Mouse (Mus musculus): ENCODE measurements at regions not wholly inside any gene's neighbourhood (a gene's known extent, or its start where the extent isn't known, plus 50 kb on each side); places are given as distances from the start of the nearest gene placed in this dataset.
A peak's percentile ranks its signal among the peaks of the same experiment; 100 is the strongest.

DNA sequence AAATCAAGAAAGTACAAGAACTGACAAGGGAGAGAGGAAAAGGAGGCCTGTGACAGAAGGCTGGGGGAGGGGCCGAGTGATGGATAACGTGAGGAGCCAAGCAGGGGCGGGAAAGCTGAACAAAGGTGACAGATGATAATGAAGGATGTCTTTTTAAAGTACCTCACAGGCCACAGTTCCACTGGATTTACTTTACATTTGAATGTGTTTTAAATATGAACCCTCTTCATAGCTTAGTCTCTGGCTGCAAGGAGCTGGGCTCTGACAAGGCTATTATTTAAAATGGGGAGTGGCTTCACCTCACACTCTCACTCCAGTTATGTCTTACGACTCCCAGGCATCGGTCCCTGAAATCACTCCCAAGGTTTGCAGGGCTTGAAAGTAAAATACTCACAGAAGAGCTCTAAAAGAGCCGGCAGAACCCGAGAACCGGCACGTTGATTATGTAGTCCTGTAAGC lies 190.6 kb upstream of the Dnajc24 start:
- H3K27ac ChIP-seq (replicated peaks), result no peak overlapping the region
- peak overlapping the region; percentile 37 for H3K4me3 ChIP-seq (replicated peaks)
- ATAC-seq (ENCODE audit: low FRiP score), result peak; percentile 48; the same call in 1 of the 2 replicates
- 1% methylated on average over 9 of the region's 9 CpGs for WGBS
- 0 out of 2 replicates have a peak, but pooled peaks cover 10% of the 10 kb centered on the region for H3K27me3 ChIP-seq (replicated peaks)
- H3K9ac ChIP-seq (replicated peaks), result peak overlapping the region; percentile 34
- H3K9me3 ChIP-seq (replicated peaks), result no peaks in the 10 kb centered on the region
- peak overlapping the region; percentile 71 for H3K4me2 ChIP-seq
- peaks cover 18% of the 10 kb centered on the region for H3K4me1 ChIP-seq
- no peaks in the 10 kb centered on the region for H3K36me3 ChIP-seq

- H3K27me3 ChIP-seq (replicated peaks), result 0 out of 2 replicates have a peak, but pooled peaks cover 8% of the 10 kb centered on the region
- no peak overlapping the region for H3K4me3 ChIP-seq (replicated peaks)
- H3K4me1 ChIP-seq, result peaks cover 18% of the 10 kb centered on the region
- ATAC-seq (ENCODE audit: low FRiP score), result no peak
- no peak overlapping the region for H3K4me2 ChIP-seq
- WGBS, result 13% methylated on average over 11 of the region's 11 CpGs
- no peak overlapping the region for H3K27ac ChIP-seq (replicated peaks)
- H3K9me3 ChIP-seq (replicated peaks), result no peaks in the 10 kb centered on the region
- H3K9ac ChIP-seq (replicated peaks), result no peak overlapping the region
- H3K36me3 ChIP-seq, result no peaks in the 10 kb centered on the region
These were observed 187.4 kb upstream of the Dnajc24 start for GRCm38 (mm10) chr2:106190579-106191322.

DNA sequence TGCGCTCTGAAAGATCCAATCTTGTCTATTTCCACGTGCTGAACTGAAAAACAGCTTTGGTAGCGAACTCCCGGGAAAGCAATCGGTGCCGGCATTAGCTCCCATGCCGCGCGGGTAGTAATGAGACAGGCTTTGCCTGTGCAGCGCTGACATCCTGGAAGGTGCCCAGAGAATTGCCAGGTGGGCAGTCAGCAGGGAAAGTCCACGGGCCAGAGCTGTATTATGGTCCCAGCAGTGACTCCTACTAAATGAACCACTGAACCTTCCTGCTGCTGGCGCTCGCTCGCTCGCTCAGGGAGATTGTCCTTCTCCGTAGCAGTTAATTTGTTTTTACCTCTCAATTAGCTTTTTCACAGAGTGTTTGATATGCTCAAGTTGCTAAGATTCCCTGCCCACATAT lies 180.3 kb upstream of the Dnajc24 start:
- H3K36me3 ChIP-seq, result no peaks in the 10 kb centered on the region
- H3K4me1 ChIP-seq, result peaks cover 9% of the 10 kb centered on the region; the same call in 1 of the 2 replicates
- peak overlapping the region; percentile 20 for H3K4me3 ChIP-seq (replicated peaks)
- WGBS, result 44% methylated on average over 16 of the region's 16 CpGs
- no peak overlapping the region for H3K9ac ChIP-seq (replicated peaks)
- ATAC-seq (ENCODE audit: low FRiP score), result peak; percentile 74
- peak overlapping the region; percentile 51 for H3K4me2 ChIP-seq
- H3K27ac ChIP-seq (replicated peaks), result 0 out of 2 replicates have a peak overlapping the region, but pooled peaks have one; percentile 33
- no peaks in the 10 kb centered on the region for H3K9me3 ChIP-seq (replicated peaks)
- H3K27me3 ChIP-seq (replicated peaks), result no peaks in the 10 kb centered on the region; the same call in 1 of the 2 replicates

DNA sequence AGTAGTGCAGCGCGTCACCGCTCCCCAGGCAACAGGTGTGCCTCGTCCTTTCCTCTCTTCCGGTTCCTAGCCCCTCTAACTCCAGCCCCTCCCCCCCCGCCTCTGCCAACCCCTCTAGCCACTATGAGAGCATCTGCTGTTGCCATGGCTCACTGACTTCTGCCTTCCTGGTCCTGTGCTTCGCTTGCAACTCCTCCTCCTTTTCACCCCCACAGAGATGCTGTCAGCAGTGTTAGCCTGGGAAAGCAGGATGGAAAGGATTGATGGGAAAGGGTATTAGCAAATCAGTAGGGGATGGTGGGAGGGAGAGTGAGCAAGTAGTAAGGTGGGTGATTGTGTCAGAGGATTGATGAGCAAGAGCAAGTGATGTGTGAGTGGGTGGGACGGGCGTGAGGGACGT lies 178.7 kb upstream of the Dnajc24 start:
- Histone ChIP-seq H3K9ac (replicated peaks) (no peak overlapping the region), H3K4me3 (replicated peaks) (no peak overlapping the region), H3K4me2 (peak overlapping the region; percentile 48), H3K9me3 (replicated peaks) (no peaks in the 10 kb centered on the region), H3K27me3 (replicated peaks) (no peaks in the 10 kb centered on the region; the same call in 1 of the 2 replicates), H3K27ac (replicated peaks) (no peak overlapping the region), H3K36me3 (no peaks in the 10 kb centered on the region), H3K4me1 (peaks cover 9% of the 10 kb centered on the region; the same call in 1 of the 2 replicates)
- 7% methylated on average over 9 of the region's 10 CpGs for WGBS
- peak; percentile 69 for ATAC-seq (ENCODE audit: low FRiP score)

- Histone ChIP-seq H3K27me3 (replicated peaks) (no peaks in the 10 kb centered on the region), H3K9ac (replicated peaks) (no peak overlapping the region), H3K36me3 (no peaks in the 10 kb centered on the region), H3K4me3 (replicated peaks) (no peak overlapping the region), H3K27ac (replicated peaks) (no peak overlapping the region), H3K9me3 (replicated peaks) (no peaks in the 10 kb centered on the region), H3K4me2 (no peak overlapping the region), H3K4me1 (no peaks in the 10 kb centered on the region)
- ATAC-seq (ENCODE audit: low FRiP score), result no peak
- 33% methylated on average over 4 of the region's 4 CpGs for WGBS
These were observed 159.3 kb upstream of the Dnajc24 start for GRCm38 (mm10) chr2:106162681-106163080.

GRCm38 (mm10) chr2:106161877-106162276 lies 158.5 kb upstream of the Dnajc24 start:
- H3K27me3 ChIP-seq (replicated peaks), result no peaks in the 10 kb centered on the region

DNA sequence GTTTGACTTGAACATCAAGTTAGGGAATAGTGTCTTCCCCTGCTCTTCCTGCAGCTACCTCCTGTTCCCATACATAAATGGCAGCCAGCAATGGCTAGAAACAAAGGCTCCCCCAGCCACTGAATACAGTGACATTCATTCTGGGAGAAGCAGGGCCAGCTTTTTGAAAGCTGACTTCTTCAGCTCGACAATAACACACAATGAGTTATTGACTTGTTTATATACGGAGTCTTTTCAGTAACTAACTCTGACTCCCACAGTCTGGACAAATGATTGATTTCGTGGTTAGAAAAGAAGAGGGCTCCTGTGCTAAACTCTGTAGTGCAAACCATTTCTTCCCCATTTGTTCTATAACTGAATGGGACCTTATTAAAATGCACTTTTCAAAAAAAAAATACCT lies 146.4 kb upstream of the Dnajc24 start:
- Histone ChIP-seq H3K27ac (replicated peaks) (no peak overlapping the region), H3K9me3 (replicated peaks) (no peaks in the 10 kb centered on the region), H3K9ac (replicated peaks) (no peak overlapping the region), H3K4me3 (replicated peaks) (no peak overlapping the region), H3K4me2 (no peak overlapping the region), H3K27me3 (replicated peaks) (no peaks in the 10 kb centered on the region), H3K36me3 (no peaks in the 10 kb centered on the region), H3K4me1 (no peaks in the 10 kb centered on the region)
- WGBS, result 8% methylated on average over 3 of the region's 3 CpGs
- no peak for ATAC-seq (ENCODE audit: low FRiP score)

More at GRCm38 (mm10) chr2:106161877-106162276, 158.5 kb upstream of the Dnajc24 start:
- no peak for ATAC-seq (ENCODE audit: low FRiP score)
- H3K9ac ChIP-seq (replicated peaks), result no peak overlapping the region
- H3K36me3 ChIP-seq, result no peaks in the 10 kb centered on the region
- 22% methylated on average over 5 of the region's 5 CpGs for WGBS
- no peak overlapping the region for H3K4me3 ChIP-seq (replicated peaks)
- no peaks in the 10 kb centered on the region for H3K9me3 ChIP-seq (replicated peaks)
- no peak overlapping the region for H3K27ac ChIP-seq (replicated peaks)
- no peaks in the 10 kb centered on the region for H3K4me1 ChIP-seq
- H3K4me2 ChIP-seq, result no peak overlapping the region

DNA sequence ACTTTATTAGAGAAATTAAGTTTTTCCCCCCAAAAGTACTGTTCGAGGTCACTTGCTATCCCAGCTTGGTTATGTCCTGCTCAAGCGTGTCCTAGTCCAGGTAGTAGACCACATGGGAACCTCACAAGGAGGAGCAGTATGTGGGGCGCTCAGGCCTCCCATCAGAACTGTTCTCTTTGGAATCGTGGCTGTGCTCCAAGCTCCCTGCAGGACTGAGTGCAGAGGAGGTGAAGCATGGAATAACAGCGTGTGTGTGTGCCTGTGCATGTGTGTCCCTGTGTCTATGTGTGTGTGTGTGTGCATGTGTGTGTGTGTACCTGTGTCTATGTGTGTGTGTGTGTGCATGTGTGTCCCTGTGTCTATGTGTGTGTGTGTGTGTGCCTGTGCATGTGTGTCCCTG lies 137.6 kb upstream of the Dnajc24 start:
- Histone ChIP-seq H3K4me1 (no peaks in the 10 kb centered on the region), H3K27me3 (replicated peaks) (no peaks in the 10 kb centered on the region), H3K9ac (replicated peaks) (no peak overlapping the region), H3K9me3 (replicated peaks) (no peaks in the 10 kb centered on the region), H3K4me3 (replicated peaks) (no peak overlapping the region), H3K36me3 (no peaks in the 10 kb centered on the region), H3K27ac (replicated peaks) (no peak overlapping the region), H3K4me2 (no peak overlapping the region)
- WGBS, result 86% methylated on average over 5 of the region's 5 CpGs
- ATAC-seq (ENCODE audit: low FRiP score), result no peak

DNA sequence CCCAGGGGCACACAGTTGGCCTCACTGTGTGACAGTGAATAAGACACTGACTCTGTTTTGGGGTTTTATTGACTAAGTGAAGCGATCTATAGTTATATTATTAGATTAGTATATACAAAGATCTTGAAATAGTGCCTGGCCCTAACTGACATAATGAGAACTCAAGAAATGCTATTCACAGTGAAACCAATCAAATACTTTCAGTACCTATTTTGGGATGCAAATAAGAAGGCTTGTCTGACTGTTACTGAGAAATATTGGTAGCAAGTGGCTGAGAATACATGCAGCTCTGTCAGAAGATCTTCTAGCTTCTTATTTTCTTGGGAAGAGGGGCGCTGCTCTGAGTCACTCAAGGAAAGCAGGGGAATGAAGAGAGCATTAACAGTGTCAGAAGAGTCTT lies 97.7 kb upstream of the Dnajc24 start:
- H3K9me3 ChIP-seq (replicated peaks), result no peaks in the 10 kb centered on the region
- WGBS, result 98% methylated on average over 2 of the region's 2 CpGs
- no peak overlapping the region for H3K9ac ChIP-seq (replicated peaks)
- no peaks in the 10 kb centered on the region for H3K4me1 ChIP-seq
- no peak overlapping the region for H3K4me3 ChIP-seq (replicated peaks)
- H3K36me3 ChIP-seq, result no peaks in the 10 kb centered on the region
- H3K27ac ChIP-seq (replicated peaks), result no peak overlapping the region
- H3K27me3 ChIP-seq (replicated peaks), result no peaks in the 10 kb centered on the region
- no peak for ATAC-seq (ENCODE audit: low FRiP score)
- H3K4me2 ChIP-seq, result no peak overlapping the region

DNA sequence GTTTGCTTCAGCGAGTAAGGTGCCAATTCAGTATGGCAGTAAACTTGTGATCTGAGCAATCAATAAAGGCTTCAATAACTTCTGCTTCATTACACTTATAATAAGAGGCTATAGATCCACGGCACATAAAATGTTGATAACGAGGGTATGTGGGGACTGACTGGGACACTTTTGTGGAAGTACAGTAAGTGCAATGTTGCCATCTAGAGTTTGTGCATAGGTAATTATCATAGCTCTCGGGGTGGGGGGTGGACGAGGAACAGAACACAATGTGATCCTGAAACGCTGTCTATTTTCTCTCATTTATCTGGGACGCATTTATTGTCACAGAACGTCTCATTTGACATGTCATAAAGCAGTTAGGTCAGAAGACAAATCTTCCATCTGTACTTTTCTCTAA lies 82.8 kb upstream of the Dnajc24 start:
- Histone ChIP-seq H3K27me3 (replicated peaks) (0 out of 2 replicates have a peak, but pooled peaks cover 3% of the 10 kb centered on the region), H3K4me2 (no peak overlapping the region), H3K4me1 (0 out of 2 replicates have a peak, but pooled peaks cover 4% of the 10 kb centered on the region), H3K9ac (replicated peaks) (no peak overlapping the region), H3K36me3 (no peaks in the 10 kb centered on the region), H3K4me3 (replicated peaks) (no peak overlapping the region), H3K9me3 (replicated peaks) (no peaks in the 10 kb centered on the region), H3K27ac (replicated peaks) (no peak overlapping the region)
- ATAC-seq (ENCODE audit: low FRiP score), result no peak
- 17% methylated on average over 8 of the region's 8 CpGs for WGBS

DNA sequence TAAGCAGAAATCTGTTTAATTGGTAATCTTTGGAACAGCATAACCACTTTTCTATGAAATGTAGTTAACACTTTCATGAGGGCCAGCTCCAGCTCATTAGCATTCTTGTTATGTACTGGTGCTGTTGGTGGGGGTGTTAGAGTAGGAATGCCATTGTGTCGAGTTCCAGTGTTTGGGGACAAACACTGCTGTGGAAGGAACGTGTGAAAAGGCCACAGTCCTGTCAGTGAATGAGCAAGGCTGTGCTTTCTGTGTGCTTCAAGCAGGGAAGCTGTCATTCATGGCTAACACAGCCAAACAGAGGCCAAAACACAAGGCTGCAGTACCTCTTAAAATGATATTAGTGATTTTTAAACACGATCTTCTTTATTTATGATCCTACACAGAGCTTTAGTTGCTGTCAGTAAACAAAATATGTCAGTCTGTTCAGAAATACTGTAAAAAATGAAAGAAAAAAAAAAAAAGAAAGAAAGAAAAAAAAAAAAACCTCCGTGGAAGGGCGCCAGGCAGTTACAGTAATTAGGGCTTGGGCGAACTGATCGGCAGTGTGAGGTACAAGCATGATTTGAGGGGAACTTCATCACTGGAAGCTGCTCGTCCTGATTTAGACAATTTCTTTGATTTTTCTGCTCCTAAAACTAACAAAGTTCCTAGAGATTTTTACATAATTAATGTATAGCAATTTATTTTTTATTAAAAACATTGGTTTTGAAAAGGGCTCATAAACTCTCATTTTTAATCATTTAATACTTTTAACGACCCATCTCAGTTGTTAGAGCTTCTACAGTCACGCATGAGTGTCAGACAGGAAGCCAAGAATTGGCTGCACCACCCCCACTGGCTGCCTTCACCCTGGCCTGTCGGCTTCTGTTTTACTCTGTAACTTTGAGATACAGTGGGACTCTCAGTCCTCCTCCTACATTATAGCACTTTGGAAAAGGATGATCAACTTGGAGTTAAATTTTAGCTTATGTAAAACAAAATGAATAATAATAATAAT lies 80.8 kb upstream of the Dnajc24 start:
- Histone ChIP-seq H3K27me3 (replicated peaks) (peaks cover 5% of the 10 kb centered on the region; the same call in 1 of the 2 replicates), H3K36me3 (no peaks in the 10 kb centered on the region), H3K9ac (replicated peaks) (no peak overlapping the region), H3K4me3 (replicated peaks) (no peak overlapping the region), H3K9me3 (replicated peaks) (no peaks in the 10 kb centered on the region), H3K4me2 (no peak overlapping the region; the same call in 1 of the 2 replicates), H3K27ac (replicated peaks) (no peak overlapping the region), H3K4me1 (0 out of 2 replicates have a peak, but pooled peaks cover 4% of the 10 kb centered on the region)
- ATAC-seq (ENCODE audit: low FRiP score), result no peak; the same call in 1 of the 2 replicates
- WGBS, result 7% methylated on average over 11 of the region's 11 CpGs
